ENCODE assay signal across 21 mouse cellular contexts in genomic region chr2:29930506-29930905, GRCm38 (mm10). TPM values are rescaled to one million over a fixed set of nuclear protein-coding genes. Genes with fewer than 3 reads are reported as not detected.
DNase-seq lines count a peak whose midpoint lies in the region; ATAC-seq and TF ChIP-seq lines count a peak whose summit lies in the region.
"Had no signal": no experiment of that assay in that cellular context is flagged by ENCODE, and none has a peak within 500 bp of the region (broad histone marks: within the 10 kb centered on the region; RNA-seq: fewer than 3 reads in every experiment).

No protein-coding gene starts in this region.

- TF ChIP-seq CTCF in gastrocnemius, adult 2 months (IDR thresholded peaks at IDR 0.05) = no peak

- ATAC-seq in cerebellum, adult (ENCODE audit: insufficient number of reproducible peaks, low FRiP score, low TSS enrichment) = peak; percentile 90
- ATAC-seq: activated CD4-positive, CD25-positive, alpha-beta regulatory T cell, adult 4 months; forebrain, postnatal 0 days; midbrain, embryonic 13.5 days had no signal

- intact Hi-C loops in left cerebral cortex, postnatal 4 days (cut with DNase I) = loop anchor here (10.0 kb wide), 1 partner anchor 374 kb away; no protein-coding TSS in a partner anchor
- intact Hi-C loops in left cerebral cortex, postnatal 10 days (cut with DNase I) = no loop called here
- intact Hi-C loops in gastrocnemius, adult 2 months (cut with DNase I) = no loop called here

- H3K27ac ChIP-seq in gastrocnemius, adult 2 months = no peak overlapping the region
- H3K27ac ChIP-seq: liver, embryonic 14.5 days; midbrain, embryonic 13.5 days; neural tube, embryonic 12.5 days had no signal

- DNase-seq in left cerebral cortex, postnatal 4 days = peak; percentile 70
- no peak for DNase-seq in left cerebral cortex, postnatal 10 days (ENCODE audit: extremely low spot score in 1 of 2, low spot score in 2 of 2)
- DNase-seq in cerebellum, postnatal 25 days = peak; percentile 98
- DNase-seq in layer of hippocampus, postnatal 25 days (ENCODE audit: extremely low spot score in 1 of 2, low spot score in 1 of 2) = peak; percentile 15 to 20
- no peak for DNase-seq in heart, adult 8-10 months (ENCODE audit: low spot score)
- DNase-seq in adrenal gland, postnatal 4 days (ENCODE audit: low spot score in 2 of 2) = no peak
- no peak for DNase-seq in gastrocnemius, adult 2 months
- DNase-seq: B cell, adult 2 months; embryo, embryonic 11 days; forebrain, postnatal 0 days; gastrocnemius, postnatal 36 days; kidney, adult 11 months; kidney, postnatal 14 days; lung, postnatal 4 days; thymus, postnatal 14 days had no signal

- H3K4me3 ChIP-seq in gastrocnemius, adult 2 months = no peak overlapping the region
- H3K4me3 ChIP-seq: heart, embryonic 12.5 days; midbrain, embryonic 13.5 days; neural tube, embryonic 12.5 days had no signal

RNA-seq across cellular contexts. Expression of gene Gle1, which starts 4.7 kb away (rescaled TPM):
- total RNA-seq in left cerebral cortex, postnatal 4 days (2021) = 10 to 100 TPM; 57.2 to 59.2 TPM
- total RNA-seq in left cerebral cortex, postnatal 10 days (2021) = 10 to 100 TPM; 40.8 to 46.6 TPM
- 10 to 100 TPM; 37.9 to 39.3 TPM for total RNA-seq in layer of hippocampus, postnatal 25 days (2021)
- 10 to 100 TPM; 21.4 to 26.2 (median 24.5) TPM for total RNA-seq in heart, adult 8-10 months (2022)
- 10 to 100 TPM; 41.4 to 44.6 TPM for total RNA-seq in adrenal gland, postnatal 4 days (2021)
- total RNA-seq in gastrocnemius, adult 2 months (2021) = 10 to 100 TPM; 23.2 to 28.3 TPM

RNA-seq across cellular contexts. Expression of gene Sptan1, which starts 34.9 kb away (rescaled TPM):
- 100 to 1,000 TPM; 880 to 916 TPM for total RNA-seq in left cerebral cortex, postnatal 4 days (2021)
- 1,000 to 10,000 TPM; 1,035 to 1,062 TPM for total RNA-seq in left cerebral cortex, postnatal 10 days (2021)
- total RNA-seq in layer of hippocampus, postnatal 25 days (2021) = 100 to 1,000 TPM; 838 to 951 TPM
- total RNA-seq in heart, adult 8-10 months (2022) = 100 to 1,000 TPM; 137 to 180 (median 163) TPM
- 100 to 1,000 TPM; 230 to 284 TPM for total RNA-seq in adrenal gland, postnatal 4 days (2021)
- 10 to 100 TPM; 41.8 to 62.1 TPM for total RNA-seq in gastrocnemius, adult 2 months (2021)

RNA-seq across cellular contexts. Expression of gene Odf2, which starts 41.5 kb away (rescaled TPM):
- 100 to 1,000 TPM; 119 TPM for total RNA-seq in left cerebral cortex, postnatal 4 days (2021)
- total RNA-seq in left cerebral cortex, postnatal 10 days (2021) = 100 to 1,000 TPM; 106 to 118 TPM
- 100 to 1,000 TPM in 1 of 2 experiments, 10 to 100 TPM in 1; 78.2 to 115 TPM for total RNA-seq in layer of hippocampus, postnatal 25 days (2021)
- total RNA-seq in heart, adult 8-10 months (2022) = 10 to 100 TPM; 17.0 to 28.1 (median 19.8) TPM
- 10 to 100 TPM; 80.0 to 82.1 TPM for total RNA-seq in adrenal gland, postnatal 4 days (2021)
- 10 to 100 TPM; 11.9 to 12.7 TPM for total RNA-seq in gastrocnemius, adult 2 months (2021)

Comparison
In these comparisons a context has a peak if more than half of its experiments do, and no peak if none do; other contexts are left out.
1. DNase-seq: peak in left cerebral cortex, postnatal 4 days (single experiment), cerebellum, postnatal 25 days (2 of 2) and layer of hippocampus, postnatal 25 days (2 of 2); none in left cerebral cortex, postnatal 10 days (0 of 2), heart, adult 8-10 months (single experiment), adrenal gland, postnatal 4 days (0 of 2) and gastrocnemius, adult 2 months (single experiment).